Mouse (Mus musculus) olfactory bulb, adult 2 months (tissue): ENCODE results near the gene Akap9.

Experiments used
- CTCF ChIP-seq: fragments of 200-500 bp; IDR thresholded peaks from 2 replicates; pipeline ENCODE4 v1.5.1; 2012; ENCODE audit warnings: low read depth, mild to moderate bottlenecking, low read length, moderate library complexity; ENCODE audit not compliant: insufficient read depth
- POLR2A ChIP-seq: fragments of 200-500 bp; IDR thresholded peaks from 2 replicates; pipeline ENCODE4 v1.6.1; 2012; ENCODE audit warnings: mild to moderate bottlenecking, low read depth, low read length, moderate library complexity; ENCODE audit not compliant: insufficient read depth

DNA sequence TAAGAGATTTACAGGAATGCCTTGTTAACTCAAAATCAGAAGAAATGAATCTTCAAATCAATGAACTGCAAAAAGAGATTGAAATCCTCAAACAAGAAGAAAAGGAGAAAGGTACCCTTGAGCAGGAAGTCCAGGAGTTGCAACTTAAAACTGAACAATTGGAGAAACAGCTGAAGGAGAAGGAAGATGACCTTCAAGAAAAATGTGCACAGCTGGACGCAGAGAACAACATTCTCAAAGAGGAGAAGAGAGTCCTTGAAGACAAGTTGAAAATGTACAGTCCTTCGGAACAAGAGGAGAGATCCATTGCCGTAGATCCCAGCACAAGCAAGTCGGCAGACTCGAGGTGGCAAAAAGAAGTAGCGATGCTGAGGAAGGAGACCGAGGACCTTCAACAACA, 33.4 kb downstream of the Akap9 start:
- TF ChIP-seq POLR2A = no peak
- no peak for TF ChIP-seq CTCF
